Mouse (Mus musculus): Measurements from ENCODE around the gene Lhfpl3.
A peak's percentile ranks its signal among the peaks of the same experiment; 100 is the strongest.
"Not testable (repeated sequence)": the region's sequence is repeated elsewhere in the genome, so short reads cannot be mapped to it uniquely, and the experiment has no call there.

Lhfpl3 gene

DNA sequence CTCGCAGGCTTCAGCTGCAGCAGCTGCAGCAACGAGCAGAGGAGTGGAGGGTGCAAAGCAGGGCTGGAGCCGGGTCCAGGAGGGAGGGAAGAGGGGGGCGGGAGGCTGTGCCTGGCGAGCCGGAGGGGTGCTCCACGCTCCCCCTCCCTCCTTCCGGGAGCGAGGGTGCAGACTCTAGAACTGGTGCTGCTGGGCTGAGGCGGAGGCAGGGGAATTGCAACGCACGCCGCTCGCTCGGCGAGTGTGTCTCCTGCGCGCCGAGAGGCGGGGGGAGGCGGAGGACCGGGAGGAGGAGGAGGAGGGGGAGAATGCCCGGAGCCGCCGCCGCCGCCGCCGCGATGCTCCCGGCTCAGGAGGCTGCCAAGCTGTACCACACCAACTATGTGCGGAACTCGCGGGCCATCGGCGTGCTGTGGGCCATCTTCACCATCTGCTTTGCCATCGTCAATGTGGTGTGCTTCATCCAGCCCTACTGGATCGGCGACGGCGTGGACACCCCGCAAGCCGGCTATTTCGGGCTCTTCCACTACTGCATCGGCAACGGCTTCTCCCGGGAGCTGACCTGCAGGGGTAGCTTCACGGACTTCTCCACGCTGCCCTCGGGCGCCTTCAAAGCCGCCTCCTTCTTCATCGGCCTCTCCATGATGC is at the start of gene Lhfpl3:
Lhfpl3 (plus strand) TSS at position 175 of the 648 bp plus-strand sequence.
- DNase-seq = peak; percentile 68

GRCm38 (mm10) chr5:22706271-22706670 is 39.6 kb upstream of the Lhfpl3 start:
- DNase-seq = not testable (repeated sequence)

DNA sequence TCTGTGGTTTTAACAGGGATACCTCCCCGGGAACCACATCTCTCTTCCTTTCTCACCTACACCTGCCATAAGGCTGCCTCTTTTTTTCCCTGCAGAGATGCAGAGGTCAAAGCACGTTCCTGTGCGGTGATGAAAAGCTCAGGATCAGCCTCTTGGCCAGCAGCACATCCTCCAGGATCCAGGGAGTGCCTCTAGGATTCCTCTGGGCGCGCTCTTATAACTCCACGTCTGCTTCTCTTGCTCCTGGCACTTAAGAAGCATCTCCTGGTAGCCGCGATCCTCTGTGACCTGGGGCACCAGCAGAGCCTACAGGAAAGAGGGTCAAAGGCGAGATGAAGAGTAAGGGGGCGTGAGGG is 352 bp upstream of the Lhfpl3 start:
- DNase-seq = no peak

DNA sequence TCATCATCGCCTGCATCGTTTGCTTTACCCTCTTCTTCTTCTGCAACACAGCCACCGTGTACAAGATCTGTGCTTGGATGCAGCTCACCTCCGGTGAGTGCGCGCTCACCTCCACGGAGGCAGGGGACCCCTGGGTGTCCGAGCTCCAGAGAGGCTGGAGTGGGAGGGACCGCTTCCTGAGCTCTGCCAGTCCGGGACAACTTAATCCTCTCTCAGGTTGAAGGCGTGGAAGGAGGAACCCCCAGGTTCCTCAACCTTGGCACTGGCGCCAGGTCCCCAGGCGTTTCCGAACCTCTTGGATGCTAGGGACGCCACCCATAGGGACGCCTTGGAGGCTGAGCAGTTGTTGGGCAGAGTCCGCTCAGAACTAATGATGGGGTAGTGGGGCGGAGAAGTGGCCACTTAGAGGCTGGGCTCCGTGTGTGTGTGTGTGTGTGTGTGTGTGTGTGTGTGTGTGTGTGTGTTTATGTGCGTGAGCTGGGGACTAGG is 718 bp downstream of the Lhfpl3 start:
- peak; percentile 9 for DNase-seq

GRCm38 (mm10) chr5:22747305-22747704 is 1.4 kb downstream of the Lhfpl3 start:
- no peak for DNase-seq

DNA sequence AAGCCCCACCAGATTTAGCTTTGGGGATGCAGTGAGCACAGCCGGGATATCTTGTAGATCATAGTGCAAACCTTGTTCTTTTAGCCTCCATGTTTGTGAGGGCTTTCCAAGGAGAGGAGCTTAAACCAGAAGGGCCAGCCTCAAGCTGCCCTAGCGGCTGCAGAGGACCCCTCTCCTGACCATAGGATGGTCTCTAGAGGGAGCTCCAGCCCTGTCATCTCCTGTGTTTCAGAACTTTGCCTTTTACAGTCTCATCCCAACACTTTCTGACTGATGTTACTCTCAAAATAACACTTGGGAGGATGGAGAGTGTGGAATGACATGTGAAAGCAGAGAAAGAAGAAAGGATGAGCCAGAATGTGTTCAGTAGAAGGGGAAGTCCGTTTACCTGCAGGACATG is 11.4 kb downstream of the Lhfpl3 start:
- no peak for DNase-seq

DNA sequence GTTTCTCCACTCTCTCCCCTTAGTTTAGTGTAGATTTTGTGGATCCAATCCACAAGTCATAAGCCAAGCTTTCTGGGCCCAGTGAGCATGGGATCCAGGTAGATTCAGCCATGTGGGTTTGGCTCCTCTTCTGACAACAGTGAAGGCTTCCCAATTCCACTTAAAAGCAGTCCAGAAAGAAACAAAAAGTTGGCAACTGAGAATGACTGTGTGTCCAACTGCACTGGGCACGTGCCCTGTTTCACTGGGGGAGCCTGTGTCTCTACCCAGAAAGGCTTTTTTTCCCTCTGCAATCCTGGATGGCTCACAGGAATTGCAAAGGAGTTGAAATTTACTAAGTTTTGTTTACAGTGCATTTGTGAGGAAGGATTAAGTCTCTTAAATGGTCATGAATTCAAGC is 24.9 kb downstream of the Lhfpl3 start:
- no peak for DNase-seq

DNA sequence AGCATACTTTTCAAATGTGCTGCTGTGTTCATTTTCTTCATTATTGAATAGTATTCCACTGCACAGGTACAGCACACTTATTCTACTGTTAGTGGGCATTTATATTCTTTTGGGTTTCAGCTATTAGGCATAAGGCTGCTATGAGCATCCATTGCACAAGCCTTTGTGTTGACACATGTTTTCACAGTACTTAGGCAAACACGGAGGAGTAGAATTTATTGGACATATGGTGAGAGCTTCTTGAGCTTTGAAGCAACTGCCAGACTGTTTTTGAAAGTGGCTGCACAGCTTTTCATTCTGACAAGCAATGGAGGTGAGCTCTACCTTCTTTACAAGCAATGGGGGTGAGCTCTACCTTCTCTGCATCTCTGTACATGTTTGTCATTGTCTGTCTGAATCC is 49.5 kb downstream of the Lhfpl3 start:
- no peak for DNase-seq

DNA sequence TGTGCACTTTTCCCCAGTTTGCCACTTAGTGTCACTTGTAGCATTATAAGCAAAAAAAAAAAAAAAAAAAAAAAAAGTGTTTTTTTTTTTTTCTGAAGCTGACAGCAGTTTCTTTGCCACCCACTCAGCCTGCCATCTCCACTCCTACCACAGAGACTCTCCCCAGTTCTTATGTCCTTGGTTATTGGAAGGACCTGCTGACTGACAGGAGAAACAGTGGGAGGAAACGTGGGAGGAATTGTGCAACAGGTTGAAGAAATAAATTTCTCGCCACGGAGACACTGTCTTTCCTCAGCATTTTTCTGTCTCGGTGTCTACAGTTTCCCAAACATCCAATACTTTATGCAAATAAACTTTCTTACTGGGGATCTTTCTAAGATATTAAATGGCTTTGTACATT is 67.6 kb downstream of the Lhfpl3 start:
- DNase-seq = peak; percentile 62

GRCm38 (mm10) chr5:22829822-22830450 is 84.1 kb downstream of the Lhfpl3 start:
- DNase-seq = no peak

- DNase-seq = no peak
Observed at GRCm38 (mm10) chr5:22851572-22851971, 105.7 kb downstream of the Lhfpl3 start.

- DNase-seq = no peak
Observed at GRCm38 (mm10) chr5:22853503-22853902, 107.6 kb downstream of the Lhfpl3 start.

GRCm38 (mm10) chr5:22856480-22856879 is 110.6 kb downstream of the Lhfpl3 start:
- DNase-seq = no peak

DNA sequence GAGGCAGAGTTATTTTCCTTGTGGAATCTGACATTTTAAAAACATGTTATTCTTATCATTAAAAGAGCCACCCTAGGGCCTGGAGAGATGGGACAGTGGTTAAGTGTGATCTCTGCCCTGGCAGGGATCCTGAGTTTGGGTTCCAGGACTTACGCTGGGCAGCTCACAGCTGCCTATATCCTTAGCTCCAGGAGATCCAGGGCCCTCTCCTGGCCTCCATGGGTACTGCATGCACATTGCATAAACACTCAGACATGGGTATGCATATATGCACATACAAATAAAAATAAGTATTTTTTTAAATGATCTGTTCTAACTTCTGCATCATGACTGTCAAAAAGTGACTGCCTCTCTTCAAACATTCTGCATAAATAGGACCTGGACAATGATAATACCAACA is 115.5 kb downstream of the Lhfpl3 start:
- no peak for DNase-seq

DNA sequence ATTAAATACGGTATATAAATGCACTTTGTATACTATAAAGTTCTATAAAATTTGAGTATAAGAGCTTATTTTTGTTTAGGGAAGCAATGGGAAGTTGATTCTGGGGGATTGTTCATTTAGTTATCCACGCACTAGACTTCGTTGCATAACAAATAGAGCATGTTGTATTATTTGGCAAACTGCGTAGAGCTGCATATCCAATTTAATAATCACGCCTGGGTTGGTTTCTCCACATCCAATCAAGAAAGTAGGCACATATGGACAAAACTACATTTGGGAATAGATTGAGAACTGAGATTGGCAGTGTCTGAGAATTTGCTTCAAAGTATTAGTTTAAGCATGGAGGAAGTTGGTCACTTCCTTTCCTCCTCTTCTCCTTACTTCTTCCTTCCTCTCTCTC is 123.2 kb downstream of the Lhfpl3 start:
- no peak for DNase-seq

DNA sequence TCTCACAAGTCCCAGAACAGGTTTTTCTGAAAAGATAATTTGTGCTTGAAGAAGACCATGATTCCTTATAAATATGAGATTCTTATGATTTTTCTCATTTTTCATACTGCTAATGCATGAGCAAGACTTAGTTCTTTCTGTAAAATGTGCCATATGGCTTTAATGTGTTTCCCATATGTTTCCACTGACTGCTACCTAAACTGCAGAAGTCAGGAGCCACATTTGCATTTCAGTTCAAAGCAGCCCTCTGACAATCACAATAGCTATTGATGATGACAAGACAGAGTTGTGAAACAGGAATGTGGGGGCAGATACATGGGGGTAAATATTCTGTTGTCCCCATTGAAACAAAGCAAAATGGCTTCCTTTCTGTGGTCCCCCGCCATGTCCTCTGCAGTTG is 126.6 kb downstream of the Lhfpl3 start:
- no peak for DNase-seq

DNA sequence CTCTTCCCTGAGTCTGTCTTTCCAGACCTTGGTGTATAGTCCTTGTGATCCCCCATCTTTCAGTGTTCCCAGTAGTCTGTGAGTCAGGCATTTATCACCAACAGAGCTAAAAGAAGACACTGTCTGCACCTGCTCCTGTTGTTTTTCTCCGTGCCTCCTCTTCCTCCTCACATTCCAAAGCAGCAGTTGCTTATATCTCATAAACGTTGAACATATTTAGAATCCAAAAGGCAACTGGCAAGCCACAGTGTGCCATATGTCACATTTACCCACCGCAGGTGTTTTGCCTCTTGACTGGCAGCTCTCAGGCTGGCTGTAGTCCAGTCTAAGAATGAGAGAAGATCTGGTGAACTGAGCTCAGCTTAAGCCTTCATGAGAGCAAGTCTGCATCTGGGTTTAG is 142.5 kb downstream of the Lhfpl3 start:
- peak; percentile 52 for DNase-seq

GRCm38 (mm10) chr5:22889481-22889880 is 143.6 kb downstream of the Lhfpl3 start:
- no peak for DNase-seq

GRCm38 (mm10) chr5:22897228-22897627 is 151.4 kb downstream of the Lhfpl3 start:
- DNase-seq = no peak

DNA sequence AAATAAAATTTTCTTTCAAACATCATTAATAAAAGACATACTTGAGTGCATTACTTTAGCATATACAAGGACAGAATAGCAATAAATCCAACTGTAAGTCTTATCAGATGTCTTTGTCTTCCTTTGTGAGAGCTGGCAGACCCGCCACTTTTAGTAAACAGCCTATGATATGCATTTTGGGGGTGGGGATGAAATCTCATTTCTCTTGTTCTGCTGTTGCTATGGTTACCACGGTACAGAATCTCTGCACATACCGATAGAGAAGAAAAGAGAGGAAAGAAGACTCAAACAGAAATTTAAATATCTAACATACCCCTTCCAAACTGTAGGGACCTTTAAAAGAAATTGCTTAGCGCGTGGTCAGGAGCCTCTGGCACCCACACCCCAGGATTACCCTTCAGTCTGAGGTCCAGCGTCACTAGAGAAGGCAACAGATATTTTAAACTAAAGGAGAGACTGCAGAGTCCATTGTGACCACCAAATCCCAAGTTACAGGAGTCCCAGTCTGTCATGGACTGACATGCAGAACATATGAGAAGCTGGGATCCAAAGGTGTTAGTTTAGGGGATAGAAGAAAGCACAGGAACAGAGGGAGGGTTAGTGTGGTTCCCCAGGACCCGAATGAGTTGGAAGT is 151.9 kb downstream of the Lhfpl3 start:
- no peak for DNase-seq

- no peak for DNase-seq
Observed at GRCm38 (mm10) chr5:22898593-22898992, 152.7 kb downstream of the Lhfpl3 start.

DNA sequence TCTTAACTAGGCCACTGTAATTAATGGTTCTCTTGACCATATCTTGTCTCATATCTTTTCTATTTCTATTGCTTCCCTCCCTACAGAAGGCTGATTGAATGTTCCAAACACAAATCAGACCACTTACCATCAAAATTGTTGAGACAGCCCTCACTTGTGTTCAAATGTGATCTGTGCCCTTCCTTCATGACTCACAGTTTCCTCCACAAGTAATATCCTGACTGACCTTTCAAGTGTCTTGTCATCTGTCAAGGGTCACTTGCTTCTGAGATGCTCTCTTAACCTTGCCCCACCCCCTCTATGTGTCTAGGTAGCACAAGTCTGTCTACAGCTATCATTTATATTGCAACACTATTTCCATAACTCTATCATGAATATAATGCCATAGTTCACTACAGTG is 154.1 kb downstream of the Lhfpl3 start:
- no peak for DNase-seq

DNA sequence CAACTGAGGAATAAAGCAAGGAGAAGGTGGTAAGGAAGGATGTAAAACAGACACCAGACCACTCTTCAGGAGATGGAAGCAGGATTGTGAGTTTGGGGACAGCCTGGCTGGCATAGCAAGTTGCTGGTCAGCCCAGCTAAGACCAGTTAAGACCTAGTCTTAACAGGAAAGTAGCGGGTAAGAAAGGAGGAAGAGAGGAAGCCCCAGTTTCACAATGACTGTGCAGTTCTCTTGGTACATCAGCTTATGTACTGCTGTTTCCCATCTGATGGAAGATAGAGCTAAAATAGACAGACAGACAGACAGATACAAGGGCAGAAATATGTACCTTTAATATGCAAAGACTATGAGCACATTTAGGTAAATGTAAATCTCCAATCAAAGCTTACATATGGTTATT is 171.3 kb downstream of the Lhfpl3 start:
- DNase-seq = no peak

GRCm38 (mm10) chr5:22926171-22926570 is 180.3 kb downstream of the Lhfpl3 start:
- DNase-seq = no peak

All from right cerebral cortex, adult 18-20 months (tissue).